Mouse (Mus musculus) thymus, postnatal 14 days (tissue): ENCODE results near the gene Chrne.

Source experiments
- DNase-seq: peaks from one replicate; pipeline ENCODE4 v3.0.0; 2021

Chrne gene

DNA sequence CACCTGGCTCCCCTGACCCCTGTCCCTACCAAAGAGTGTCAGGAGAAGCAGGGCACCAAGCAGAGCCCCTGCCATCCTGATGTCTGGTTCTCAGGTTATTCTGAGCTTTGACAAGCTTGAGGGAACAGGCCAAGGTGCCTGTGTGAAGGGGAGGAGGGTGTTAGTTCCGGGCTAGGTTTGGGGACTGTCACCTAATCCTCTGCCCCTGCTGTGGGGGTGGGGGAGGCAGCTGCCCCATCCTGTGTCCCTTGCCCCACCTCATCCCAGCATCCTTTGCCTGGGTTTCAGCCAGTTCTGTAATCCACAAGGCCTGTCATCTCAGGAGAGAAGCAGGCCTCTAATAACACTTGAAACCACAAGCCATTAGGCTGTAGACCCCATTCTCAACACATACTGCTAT, at the start of gene Chrne:
TSS of gene Chrne (minus strand) at position 116 of the 400 bp plus-strand sequence.
- DNase-seq, result no peak

DNA sequence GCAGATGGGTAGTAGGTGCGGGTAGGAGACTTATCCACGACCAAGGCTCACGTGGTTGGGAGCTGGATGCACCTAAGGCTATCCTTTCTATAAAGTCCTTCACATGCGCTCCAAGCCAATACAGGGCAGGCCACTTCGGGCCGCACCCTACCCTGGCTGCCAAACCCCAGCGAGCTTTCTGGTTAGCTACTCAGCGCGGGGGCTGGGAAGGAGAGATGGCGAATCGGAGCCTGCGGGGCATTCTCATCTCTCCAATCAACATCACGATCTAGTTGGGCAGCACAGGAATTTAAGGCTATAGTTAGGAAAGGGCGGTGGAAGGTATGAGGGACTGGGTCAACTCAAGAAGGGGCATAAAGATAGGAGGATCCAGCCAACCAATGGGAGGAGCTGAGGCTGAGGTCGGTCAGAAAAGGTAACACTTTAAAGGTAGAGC, 49.3 kb upstream of the Chrne start:
- DNase-seq, result no peak

DNA sequence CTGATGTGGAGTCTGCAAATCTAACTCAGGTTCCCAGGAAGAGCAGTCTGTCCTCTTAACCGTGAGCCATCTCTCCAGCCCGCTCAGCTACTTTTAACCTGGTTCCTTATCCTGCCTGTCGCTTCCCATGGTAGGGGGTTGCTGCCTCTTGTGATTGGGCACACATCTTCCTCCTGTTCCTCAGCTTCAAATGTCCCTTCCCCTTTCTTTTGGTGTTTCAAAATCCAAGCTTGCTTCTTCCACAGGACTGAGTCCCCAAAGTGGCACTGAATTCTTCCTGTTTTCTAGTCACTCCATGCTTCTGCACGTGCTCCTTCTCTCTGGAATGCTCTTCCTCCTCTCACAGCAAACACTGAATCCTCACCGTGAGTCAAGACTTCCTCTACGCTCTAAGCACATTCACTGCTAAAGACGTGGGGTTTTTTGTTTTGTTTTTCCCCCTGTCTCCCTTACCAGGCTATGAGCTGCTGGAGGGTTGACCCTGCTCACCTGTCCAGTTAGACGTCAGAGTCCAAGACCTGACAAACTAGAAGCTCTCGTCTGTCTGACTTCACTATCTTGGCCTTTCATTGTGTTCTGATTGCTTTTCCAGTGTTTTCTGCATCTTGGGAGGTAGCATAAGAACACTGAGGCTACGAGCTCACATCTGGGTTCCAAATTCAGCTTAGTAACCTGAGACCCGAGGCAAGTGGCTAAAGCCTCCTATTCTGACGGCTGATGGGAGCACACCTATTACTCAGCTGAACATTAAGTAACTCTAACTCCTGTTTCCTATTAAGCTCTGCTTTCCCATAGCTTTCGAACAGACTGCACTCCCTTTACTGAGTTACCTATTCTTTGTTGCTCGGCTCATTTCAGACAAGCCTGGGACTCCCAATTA, 48.5 kb upstream of the Chrne start:
- no peak for DNase-seq

DNA sequence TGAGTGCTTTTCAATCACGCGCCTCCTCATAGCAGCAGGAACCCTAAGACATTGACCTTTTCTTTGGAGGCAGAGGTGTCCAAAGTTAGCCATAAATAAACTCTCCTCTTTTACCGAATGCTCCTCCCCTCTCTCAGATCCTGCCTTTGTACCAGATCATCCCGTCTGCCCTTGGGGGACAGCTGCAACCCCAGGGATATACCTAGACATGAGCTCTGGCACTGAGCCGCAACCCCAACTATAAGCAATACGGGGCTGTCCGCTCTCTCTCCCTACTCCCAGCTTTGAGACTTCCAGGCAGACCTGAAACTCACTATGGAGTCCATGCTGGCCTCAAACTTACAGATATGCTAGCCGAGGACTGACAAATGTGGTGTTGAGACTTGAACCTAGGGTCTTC, 47.7 kb upstream of the Chrne start:
- no peak for DNase-seq

DNA sequence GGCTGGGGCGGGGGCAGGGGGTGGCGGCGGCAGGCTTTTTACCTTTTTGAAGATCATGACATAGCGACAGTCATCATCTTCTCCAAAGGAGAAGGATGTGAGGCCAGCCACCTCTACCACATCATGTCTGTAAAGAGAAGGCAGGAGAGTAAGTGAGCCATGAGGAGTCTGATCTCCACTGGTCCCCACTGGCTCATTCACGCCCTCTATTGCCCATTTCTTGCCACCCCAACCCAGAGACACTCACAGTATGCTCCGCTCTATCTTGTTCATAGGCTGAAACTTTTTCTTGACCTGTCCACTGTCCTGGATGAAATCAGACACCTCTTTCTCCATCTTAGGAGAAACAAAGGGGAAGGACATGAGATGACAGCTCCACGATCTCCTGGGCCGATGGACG, 45.7 kb upstream of the Chrne start:
- no peak for DNase-seq

DNA sequence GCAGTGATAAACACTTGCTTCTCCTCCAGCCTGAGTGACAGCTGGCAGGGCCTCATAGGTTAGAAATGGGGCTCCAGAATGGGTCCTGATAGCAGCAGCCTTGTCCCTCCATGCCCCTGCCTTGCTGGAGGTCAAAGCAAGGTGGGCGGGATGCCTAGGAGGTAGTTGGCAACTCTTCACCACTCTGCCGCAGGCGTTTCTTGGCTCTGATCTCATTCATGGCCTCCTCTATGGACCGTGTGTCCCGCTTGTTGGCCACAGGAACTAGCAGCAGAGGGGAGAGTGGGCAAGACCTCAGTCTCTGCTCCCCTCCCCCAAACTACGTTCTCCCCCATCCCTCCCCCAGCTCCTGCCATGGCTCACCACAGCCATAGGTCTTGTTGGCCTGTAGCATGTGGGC, 44.9 kb upstream of the Chrne start:
- no peak for DNase-seq

DNA sequence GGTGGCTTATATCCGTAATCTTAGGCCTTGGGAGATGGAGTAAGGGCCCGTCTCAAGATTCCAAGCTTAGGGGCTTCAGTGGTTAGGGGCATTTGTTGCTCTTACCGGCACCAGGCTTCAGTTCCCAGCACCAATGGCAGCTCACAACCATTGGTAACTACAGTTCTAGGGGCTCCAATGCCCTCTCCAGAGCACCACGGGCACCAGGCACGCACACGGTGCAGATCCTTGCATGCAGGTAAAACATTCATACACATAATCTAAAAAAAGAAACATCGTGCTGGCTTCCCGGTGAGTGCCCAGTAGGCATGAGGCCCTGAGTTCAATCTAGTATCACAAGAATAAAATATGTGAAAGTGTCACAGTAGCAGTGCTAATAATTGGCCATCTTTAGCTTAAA, 44.1 kb upstream of the Chrne start:
- no peak for DNase-seq

DNA sequence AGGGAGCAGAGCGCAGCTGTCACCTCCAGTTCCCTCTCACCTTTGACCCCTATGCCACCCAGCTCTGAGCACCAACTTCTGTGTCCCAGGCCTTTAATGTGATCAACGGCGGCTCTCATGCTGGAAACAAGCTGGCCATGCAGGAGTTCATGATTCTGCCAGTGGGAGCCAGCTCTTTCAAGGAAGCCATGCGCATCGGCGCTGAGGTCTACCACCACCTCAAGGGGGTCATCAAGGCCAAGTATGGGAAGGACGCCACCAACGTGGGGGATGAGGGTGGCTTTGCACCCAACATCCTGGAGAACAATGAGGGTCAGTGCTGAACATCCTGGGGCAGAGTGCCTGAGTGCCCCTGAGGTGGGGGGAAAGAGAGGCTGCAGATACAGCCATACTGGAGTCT, 41.6 kb upstream of the Chrne start:
- DNase-seq, result no peak

DNA sequence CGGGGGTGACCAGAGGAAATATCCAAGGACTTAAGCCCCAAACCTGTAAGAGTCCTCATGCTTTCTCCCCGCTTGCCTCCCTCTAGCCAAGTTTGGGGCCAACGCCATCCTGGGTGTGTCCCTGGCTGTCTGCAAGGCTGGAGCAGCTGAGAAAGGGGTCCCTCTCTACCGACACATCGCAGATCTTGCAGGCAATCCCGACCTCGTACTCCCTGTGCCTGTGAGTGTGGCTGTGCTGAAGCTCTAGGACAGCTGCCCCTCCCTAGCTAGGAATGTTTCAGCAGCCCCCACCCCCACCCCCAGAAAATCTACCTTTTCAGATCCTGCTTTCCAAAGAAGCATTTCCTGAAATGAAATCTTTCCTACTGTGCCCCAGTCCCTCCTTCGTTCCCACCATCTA, 39.9 kb upstream of the Chrne start:
- DNase-seq, result no peak

DNA sequence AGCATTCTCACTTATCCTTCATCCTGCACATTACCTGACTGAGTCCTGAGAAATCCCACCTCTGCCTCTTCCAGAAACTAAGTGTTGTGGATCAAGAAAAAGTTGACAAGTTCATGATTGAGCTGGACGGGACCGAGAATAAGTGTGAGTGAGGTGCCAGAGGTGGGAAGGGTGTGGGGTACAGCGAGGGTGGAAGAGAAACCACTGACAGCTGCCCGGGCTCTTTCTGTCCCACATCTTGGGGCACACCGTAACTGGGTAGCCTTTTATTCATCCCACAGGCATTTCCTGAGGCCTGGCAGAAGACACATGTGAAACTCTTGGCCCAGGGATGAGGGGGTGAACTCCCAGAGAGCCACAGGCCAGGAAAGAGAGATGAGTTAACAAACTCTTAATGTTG, 39.5 kb upstream of the Chrne start:
- DNase-seq, result no peak

DNA sequence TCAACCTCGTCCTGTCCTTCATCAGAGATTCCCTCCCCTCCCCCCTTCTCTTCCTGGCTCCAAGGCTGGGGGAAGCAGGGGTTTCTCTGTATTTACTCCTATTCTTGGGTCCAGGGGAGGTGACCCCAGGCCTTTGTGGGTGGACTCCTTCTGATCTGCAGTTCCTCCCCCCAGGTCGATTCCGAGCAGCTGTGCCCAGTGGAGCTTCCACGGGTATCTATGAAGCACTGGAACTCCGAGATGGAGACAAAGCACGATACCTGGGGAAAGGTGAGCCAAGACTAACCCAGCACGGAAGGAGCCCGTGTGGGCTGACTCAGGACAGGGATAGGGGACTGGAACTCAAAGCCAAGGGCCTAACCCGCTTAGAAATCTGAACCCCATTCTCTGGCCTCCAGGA, 39.0 kb upstream of the Chrne start:
- peak; percentile 42 for DNase-seq

DNA sequence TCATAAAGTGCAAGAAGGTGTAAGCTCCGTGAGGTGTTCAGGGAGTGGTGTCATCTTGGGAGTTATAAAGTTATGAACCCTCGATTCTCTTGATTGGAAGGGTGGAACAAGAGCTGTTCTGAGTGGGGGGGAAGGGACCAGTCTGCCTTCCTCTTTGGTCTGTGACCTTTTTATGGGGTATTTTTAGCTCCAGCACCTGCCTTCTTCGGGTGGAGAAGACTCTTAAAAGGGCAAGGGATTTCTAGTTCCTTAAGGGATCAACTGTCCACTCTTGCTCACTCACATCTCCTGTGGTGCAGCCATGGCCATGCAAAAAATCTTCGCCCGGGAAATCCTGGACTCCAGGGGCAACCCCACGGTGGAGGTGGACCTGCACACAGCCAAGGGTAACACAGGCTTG, 38.6 kb upstream of the Chrne start:
- no peak for DNase-seq

DNA sequence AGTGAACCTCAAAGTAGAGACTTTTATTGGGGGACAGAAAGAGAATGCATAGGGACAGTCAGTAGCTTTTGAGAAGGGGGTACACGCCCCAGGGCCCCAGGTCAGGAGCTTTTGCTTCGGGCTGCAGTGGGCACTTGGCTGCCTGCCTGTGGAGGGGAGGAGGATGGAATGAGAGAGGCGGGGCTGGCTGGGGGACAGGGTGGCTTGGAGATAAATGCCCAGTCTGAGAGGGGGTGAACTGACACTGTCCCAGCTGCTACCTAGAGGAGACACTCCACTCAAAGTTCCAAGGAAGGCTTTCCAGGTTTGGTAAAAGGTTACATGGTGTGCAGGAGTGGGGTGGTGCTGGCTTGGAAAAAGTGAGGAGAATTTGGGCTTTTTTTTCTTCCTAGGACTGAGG, 37.9 kb upstream of the Chrne start, which contains the start of gene Eno3:
TSS of gene Eno3 (plus strand) at position 239 of the 400 bp plus-strand sequence.
- no peak for DNase-seq

DNA sequence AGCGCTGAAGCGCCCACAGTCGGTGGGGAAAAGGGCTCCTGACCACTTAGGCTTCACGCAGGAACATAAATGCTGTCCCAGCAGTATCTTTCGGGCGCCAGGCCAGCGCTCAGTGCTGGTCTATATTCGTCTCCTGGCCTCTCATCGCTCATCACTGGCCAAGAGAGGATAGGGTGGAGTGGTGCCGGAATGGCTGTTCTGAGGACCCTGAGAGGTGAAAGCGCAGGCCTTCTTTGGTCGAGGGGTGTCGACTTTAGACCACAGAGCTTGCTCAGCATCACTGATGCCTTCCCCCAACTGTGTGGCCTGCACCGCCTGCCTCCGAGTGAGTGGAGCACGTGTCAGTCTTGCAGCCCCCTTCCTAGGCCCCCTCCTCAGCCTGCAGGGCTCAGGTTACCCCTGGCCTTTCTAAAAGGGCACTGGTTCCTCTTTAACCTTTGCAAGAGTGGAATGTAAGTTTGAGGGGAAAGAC, 37.5 kb upstream of the Chrne start:
- DNase-seq, result peak; percentile 37

DNA sequence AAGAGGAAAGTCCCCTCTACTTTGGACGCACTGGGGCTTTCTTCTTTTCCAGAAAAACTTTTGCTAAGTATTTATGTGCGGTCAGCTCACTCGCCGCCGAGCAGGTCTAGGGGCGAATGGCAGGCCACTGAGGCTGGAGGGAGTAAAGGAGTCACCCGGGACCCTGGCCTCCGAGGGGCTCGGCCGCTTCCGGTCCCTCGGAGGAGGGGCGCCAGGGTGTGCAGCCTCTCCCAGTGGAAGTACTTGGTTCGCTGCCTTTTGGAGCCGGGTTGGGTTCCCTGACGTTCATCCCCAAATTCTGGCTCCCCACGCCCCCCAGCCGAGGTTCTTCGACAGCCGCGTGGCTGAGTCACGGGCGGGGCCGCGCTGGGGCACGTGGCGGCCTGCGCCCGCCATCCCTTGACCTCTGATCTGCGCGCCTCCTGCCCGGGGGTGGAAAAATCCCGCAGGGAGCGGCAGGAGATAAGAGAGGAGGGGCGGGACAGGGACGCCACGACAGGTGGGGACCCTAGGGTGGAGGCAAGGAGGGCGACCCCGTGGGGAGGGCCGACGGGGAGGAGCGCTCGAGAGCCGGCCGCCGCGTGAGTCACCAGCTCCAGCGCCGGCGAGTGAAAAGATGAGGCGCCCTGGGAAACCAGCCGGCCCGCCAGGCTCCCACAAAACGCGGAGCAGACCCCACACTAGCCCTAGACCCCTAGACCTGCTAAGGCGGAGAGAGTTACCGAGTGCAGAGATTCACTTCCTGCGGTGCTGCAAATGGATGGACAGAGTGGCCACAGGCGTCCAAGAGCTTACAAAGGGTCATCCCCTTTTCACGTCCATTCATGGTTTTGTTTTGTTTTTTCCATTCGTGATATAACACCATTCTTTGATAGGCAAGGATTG, 36.8 kb upstream of the Chrne start:
- DNase-seq, result peak; percentile 73

DNA sequence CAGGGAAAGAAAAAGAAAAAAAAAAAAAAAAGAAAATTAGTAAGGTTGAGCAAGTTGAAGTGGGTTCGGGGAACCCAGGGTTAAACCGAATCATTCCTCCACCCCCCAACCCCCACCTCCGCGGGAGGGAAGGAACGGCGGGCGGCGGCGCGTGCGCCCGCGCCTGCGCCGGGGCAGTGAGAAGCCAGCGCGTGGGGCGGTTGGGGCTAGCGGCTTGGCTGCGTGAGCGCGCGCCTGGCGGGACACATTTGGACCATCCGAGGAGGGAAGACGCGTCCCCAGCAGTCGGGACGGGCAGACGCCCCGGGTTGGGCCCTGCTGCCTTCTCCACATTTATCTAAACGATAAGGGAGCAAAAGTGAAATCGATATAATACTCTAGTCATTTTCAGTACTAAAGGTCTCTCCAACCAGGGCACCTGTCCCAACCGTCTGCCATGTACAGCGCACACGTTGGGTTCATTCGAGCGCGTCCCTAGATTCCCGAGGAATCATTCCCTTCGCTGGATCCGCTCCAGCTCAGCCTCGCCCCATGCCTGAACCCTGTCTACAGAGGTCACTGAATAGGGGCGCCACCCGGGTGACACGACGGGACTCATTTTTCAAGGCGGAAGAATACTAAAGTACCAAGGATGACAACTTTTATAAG, 36.0 kb upstream of the Chrne start:
- peak; percentile 85 for DNase-seq

DNA sequence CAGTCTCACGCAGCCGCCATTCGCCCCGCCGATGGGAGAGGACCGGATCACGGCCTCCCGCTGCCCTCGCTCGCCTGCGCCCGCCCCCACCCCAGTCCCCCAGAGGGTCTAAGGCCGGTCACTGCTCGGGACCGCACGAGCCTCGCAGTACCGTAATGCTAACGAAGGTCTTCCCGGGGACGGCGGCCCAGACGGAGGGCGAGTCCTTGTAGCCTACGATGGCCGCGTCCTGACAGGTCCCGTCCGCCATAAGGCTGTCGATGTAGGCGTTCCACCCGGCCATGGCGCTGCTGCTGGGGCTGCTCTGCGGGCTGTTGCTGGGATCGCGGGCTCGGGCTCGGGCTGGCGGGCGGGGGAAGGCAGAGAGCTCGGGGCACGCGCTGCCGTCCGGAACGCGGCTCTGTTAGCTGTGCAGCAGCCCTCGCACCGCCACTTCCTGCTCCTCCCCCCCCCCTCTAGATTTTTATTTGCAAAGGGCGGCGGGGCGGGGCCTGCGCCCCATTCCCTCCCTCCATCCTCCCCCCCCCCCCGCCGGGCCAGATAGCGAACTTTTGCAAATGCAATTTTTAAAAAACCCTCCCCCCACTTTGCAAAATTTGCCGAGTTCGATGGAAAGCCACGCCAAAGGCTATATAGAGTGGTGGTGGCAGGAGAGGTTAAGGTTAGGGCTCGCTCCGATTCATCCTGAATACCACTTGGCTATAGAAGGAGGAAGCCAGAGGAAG, 35.3 kb upstream of the Chrne start, which contains the start of gene Pfn1:
TSS of gene Pfn1 (minus strand) at position 447 of the 725 bp plus-strand sequence.
- peak; percentile 90 for DNase-seq

DNA sequence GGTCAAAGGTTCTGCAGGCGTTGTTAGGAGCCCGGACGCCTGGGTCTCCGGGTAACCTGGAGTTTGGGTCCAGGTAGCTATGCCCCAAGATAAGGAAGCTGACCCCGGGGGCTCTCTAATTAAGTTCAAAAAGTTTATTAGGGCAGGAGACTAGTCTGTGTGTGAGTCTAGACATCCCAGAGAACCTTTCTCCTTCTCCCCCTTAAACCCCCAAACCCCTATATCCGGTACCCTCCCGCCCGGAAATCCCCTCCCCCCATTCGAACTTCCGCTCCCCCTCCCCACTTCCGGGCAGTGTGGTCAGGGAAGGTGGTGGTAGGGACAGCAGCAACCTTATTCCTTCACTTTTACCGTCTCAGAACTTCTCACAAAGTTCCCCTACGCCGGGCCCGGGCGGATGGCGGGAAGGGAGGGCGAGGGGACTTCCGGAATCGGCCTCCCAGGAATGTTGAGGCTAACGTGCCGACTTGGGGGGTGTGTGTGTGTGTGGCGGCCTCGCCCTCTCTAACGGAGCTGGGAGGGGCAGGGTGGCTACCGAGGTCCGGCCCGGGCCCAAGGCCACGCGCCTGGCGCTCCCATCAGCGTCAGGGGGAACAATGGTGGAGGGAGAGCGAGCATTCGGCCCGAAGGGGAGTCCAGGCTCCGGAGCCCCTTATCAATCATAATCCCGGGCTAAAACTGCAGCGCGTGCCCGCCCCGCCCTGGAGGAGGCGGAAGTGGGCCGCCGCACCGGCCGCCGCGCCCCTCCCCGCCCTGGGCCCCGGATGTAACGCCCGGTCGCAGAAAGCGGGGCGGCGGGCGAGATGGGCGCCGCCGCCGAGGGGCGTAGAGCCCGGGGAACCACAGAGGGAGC, 34.6 kb upstream of the Chrne start:
- peak; percentile 89 for DNase-seq

DNA sequence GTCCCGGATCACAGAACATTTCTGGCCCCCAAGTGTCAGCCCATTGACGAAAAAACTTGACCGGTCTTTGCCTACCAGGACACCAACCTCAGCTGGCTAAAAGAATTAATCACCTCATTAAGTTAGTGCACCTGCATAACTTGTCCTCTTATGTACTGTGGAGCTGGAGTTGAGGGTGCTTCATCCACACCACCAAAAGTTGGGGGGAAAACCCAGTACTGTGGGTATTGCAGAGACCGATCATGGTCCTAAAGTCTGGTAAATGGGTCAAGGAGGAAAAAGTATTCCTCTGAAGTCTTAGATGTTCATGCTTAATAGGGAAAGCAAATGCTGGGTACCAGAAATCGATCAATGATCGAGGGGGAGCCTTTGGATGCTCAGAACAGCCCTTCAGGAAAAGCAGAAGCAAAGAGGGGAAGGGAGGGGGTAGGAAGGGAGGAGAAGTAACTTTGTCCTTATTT, 33.9 kb upstream of the Chrne start:
- DNase-seq, result no peak

DNA sequence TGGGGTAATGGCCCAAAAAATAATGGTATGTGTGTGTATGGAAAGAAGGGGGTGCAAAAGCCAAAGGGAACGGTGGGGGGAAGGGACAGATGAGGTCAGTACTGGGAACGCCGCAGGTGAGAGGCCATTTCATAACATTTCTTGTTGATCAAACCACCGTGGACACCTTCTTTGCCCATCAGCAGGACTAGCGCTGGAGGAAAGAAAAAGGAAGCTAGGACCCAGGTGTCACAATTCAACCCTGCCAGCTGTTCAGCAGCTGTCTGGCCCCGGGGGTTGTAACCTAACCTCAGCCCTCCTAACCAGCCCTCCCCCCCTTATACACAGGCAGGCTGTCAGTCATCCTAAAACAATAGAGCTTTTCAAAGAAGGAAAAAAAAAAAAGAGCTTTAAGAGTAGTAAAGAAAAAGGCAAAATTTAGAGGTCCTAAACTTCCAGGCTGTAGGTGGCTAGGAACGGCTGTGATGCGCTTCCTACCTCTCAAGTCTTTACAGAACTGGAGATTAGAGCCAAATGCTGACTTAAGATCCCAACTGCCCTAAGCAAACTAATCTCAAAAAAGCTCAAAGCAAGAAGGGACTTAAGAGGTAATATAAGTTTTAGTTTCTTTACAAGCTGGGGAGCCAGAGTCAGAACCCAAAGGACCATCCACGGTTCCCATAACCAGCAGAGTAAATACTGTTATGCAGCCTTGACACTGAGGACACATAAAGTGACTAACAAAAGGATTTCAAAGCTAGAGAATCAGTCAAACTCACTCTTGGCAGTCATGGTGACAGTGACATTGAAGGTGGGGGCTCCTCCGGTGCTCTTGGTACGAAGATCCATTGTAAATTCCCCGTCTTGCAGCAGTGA, 33.2 kb upstream of the Chrne start:
- peak; percentile 76 for DNase-seq
